Mouse (Mus musculus) C2C12 (cell line): ENCODE results near the gene Antxr1.

Source experiments
- CEBPB ChIP-seq: IDR thresholded peaks from one replicate; pipeline ENCODE4 v1.6.1; 2011; ENCODE audit warnings: low read depth, mild to moderate bottlenecking, control low read depth, moderate library complexity
- CTCF ChIP-seq: IDR thresholded peaks from one replicate; pipeline ENCODE4 v1.5.1; 2011; ENCODE audit not compliant: control insufficient read depth, insufficient read depth, insufficient read length
- FOSL1 ChIP-seq: IDR thresholded peaks from one replicate; pipeline ENCODE4 v1.8.0; 2011; ENCODE audit warnings: mild to moderate bottlenecking, low read length; ENCODE audit not compliant: poor library complexity, insufficient read depth, severe bottlenecking
- MAX ChIP-seq: IDR thresholded peaks from one replicate; pipeline ENCODE4 v1.6.1; 2011; ENCODE audit warnings: mild to moderate bottlenecking, control low read depth
- MYOD1 ChIP-seq: IDR thresholded peaks from one replicate; pipeline ENCODE4 v1.6.1; 2011; ENCODE audit warnings: low read depth; ENCODE audit not compliant: control insufficient read depth, insufficient read length
- MYOG ChIP-seq: IDR thresholded peaks from one replicate; pipeline ENCODE4 v1.6.1; 2011; ENCODE audit not compliant: control insufficient read depth, insufficient read length; ENCODE audit errors: extremely low read depth
- USF1 ChIP-seq: IDR thresholded peaks from one replicate; pipeline ENCODE4 v1.6.1; 2011; ENCODE audit warnings: low read depth, mild to moderate bottlenecking, control low read depth, moderate library complexity

DNA sequence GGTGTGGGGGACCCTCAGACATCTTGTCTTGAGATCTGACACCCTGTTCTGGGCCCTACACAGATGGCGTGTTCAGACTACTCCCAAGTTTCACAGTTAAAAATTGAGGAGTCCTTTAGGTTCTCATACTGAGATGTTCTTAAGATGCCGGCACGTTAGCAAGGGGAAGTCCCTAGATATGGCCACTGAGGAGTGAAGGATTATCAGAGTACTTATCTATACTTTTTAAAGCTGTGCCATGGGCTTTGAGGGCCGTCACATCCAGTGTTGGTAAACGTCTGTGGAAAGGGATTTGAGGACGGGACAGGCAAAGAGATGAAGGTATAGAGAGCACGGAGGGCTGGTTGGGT, 182.4 kb downstream of the Antxr1 start:
- TF ChIP-seq MYOD1 (no peak), CTCF (no peak), CEBPB (no peak), MAX (no peak), USF1 (no peak), MYOG (no peak), FOSL1 (no peak)
